Mouse (Mus musculus) mature B cell (primary cell): Measurements from ENCODE around the gene Prkar2a.
"Not testable (repeated sequence)": the region's sequence is repeated elsewhere in the genome, so short reads cannot be mapped to it uniquely, and the experiment has no call there.

ENCODE experiments used
- in situ Hi-C: fragments of 300-500 bp; cut with MboI; formaldehyde crosslinking; loops from 2 replicates; pipeline ENCODE4 v1.14.3; 2019

Prkar2a gene

GRCm38 (mm10) chr9:108689106-108689505, at the start of gene Prkar2a:
Gene Prkar2a (plus strand): TSS chr9:108689314.
- in situ Hi-C loops: no loop called here

DNA sequence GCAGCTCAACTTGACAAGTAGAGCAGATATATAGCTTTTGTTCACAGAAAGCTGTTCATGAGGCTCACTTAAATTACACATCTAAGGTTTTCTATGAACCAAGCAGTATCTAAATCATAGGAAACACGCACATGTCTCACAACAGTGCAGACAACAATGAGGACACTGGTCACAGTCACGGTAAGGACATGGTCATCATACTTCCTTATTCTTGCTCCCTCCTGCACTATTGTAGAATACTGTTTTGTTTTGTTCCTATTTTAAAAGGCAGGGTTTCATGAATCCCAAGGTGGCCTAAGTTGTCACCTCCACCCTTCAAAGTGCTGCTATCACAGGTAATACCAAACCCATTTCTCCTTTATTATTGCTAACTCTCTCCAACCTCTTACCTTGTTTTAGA, 49.3 kb upstream of the Prkar2a start:
- in situ Hi-C loops: no loop called here

DNA sequence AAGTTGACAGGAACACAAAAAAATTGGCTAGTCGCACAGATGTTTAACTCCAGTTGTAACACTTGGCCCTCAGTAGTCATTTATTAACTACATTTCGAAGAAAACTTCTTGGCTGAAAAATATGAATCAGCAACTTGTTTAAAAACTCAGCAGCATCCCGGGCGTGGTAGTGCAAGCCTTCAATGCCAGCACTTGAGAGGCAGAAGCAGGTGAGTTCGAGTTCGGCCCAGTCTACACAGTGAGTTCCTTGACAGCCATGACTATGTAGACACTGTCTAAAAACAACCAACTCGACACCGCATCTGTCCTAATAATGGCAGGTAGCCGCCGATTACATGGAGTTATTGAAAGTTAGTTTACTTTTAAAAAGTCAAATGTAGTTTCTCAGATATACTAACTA, 40.9 kb upstream of the Prkar2a start:
- in situ Hi-C loops: no loop called here

GRCm38 (mm10) chr9:108648611-108649560, 40.2 kb upstream of the Prkar2a start, which contains the start of gene Arih2:
Gene Arih2 (minus strand): TSS chr9:108649386.
- in situ Hi-C loops: no loop called here

- in situ Hi-C loops: no loop called here
Observed at GRCm38 (mm10) chr9:108649561-108650440, 39.3 kb upstream of the Prkar2a start.

- in situ Hi-C loops: no loop called here
Observed at GRCm38 (mm10) chr9:108654566-108655464, 34.3 kb upstream of the Prkar2a start.

- in situ Hi-C loops: not testable (repeated sequence)
Observed at GRCm38 (mm10) chr9:108655865-108656264, 33.2 kb upstream of the Prkar2a start.

DNA sequence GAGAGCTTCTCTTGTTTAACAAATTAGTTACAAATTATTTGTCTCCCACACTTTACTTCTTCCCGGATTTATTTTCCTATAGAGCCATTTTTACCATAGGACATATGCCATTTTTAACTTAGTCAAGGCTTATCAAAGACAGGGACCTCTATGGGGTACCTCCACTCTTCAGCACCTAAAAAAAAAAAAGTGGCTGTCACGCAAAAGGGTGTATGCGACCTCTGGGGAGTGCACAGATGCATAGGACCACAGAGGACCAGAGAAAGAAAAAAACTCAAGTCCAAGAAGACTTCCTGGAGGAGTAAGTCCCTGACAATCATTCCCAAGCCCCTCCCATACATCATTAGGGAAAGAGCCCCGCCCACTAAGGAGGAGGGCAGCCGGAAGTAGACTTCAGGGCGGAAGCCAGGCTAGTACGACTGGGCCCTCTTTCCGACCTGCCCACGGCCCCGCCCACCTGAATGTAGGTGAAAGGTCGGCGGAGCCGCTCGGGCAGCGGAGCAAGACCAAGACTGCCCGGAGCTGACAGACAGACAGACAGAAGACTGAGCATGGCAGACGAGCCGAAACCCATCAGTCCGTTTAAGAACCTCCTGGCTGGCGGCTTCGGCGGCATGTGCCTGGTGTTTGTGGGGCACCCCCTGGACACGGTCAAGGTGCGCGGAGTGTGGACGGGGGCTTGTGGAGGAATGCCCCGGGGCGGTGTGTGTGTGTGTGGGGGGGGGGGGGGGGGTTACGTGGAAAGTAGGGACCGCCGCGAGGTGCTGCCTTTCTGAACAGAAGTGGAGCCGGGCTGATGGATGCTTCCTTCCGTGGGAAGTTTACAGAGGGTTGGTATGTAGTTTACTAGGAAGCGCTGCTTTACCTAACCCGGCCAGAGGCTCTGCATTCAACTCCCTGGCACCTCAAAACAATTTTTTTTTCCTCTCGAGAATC, 27.2 kb upstream of the Prkar2a start, which contains the start of gene Slc25a20:
Gene Slc25a20, plus strand, starts transcription at position 412 of the 936 bp plus-strand sequence.
- in situ Hi-C loops: no loop called here

- in situ Hi-C loops: no loop called here
Observed at GRCm38 (mm10) chr9:108662660-108663059, 26.5 kb upstream of the Prkar2a start.

- in situ Hi-C loops: no loop called here
Observed at GRCm38 (mm10) chr9:108669875-108670274, 19.2 kb upstream of the Prkar2a start.

GRCm38 (mm10) chr9:108673151-108673550, 16.0 kb upstream of the Prkar2a start:
- in situ Hi-C loops: no loop called here

- in situ Hi-C loops: no loop called here
Observed at GRCm38 (mm10) chr9:108680026-108680425, 9.1 kb upstream of the Prkar2a start.

GRCm38 (mm10) chr9:108686475-108686887, 2.6 kb upstream of the Prkar2a start:
- in situ Hi-C loops: no loop called here

GRCm38 (mm10) chr9:108687181-108687580, 1.9 kb upstream of the Prkar2a start:
- in situ Hi-C loops: no loop called here

- in situ Hi-C loops: no loop called here
Observed at GRCm38 (mm10) chr9:108687686-108688085, 1.4 kb upstream of the Prkar2a start.

DNA sequence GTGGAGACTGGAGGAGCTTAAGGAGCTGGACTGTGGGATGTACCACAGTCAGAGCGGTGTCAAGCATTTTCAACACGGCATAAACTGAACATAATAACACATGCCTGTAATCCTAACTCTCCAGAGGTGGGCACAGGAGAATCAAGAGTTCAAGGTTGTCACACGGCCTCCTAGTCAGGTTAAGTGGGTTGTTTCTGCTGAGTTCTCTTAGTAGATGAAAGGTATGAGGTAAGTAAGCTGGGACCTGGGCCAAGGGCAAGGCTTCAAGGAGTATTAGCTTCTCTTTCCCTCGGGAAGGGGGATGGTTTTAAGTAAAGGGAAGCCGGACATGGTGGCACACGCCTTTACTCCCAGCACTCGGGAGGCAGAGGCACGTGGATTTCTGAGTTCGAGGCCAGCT, 663 bp upstream of the Prkar2a start:
- in situ Hi-C loops: no loop called here

- in situ Hi-C loops: no loop called here
Observed at GRCm38 (mm10) chr9:108689993-108690392, 879 bp downstream of the Prkar2a start.

DNA sequence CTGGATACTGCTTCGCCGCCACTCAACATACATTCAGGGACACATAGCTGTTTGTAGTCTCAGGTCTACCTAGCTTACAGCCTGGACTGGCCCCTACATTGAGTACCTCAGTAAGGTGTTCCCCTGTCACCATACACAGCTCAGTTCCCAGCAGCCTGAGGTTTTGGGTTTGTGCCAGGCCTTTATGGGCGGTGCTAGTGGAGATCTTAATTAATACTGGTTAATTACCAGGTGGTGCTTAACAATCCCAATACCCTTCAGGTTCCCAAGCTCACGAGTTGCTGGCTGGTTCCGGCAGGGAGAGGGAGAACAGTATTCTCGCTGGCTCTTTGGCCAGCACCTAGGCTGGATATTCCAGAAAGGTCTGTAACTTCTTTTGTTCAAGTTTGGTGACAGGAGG, 1.8 kb downstream of the Prkar2a start:
- in situ Hi-C loops: no loop called here

DNA sequence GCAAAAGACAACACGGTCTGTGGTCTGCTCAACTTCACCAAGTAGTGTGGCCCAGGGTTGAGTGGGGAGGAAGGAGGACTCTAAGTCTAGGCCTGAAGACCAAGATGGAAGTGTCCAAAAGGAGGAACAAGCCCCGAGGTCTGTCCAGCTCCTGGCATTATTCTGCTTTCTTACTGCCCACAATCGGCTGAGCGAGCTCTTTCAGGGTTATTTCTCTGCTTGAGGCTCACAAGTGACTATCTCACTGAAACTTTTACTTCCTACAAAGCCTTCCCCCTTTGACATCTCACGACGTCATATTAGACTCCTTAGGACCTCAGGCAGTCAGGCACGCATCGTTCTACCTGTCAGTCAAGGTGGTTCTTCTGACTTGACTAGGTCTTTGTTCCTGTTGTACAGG, 2.3 kb downstream of the Prkar2a start:
- in situ Hi-C loops: no loop called here

- in situ Hi-C loops: no loop called here
Observed at GRCm38 (mm10) chr9:108691846-108692225, 2.7 kb downstream of the Prkar2a start.
